Mouse (Mus musculus) naive thymus-derived CD4-positive, alpha-beta T cell, adult 2 months (primary cell): ENCODE results near the gene Sprr2j-ps.

Experiments used
- DNase-seq: peaks from one replicate; pipeline ENCODE4 v3.0.0-alpha.2; 2011; ENCODE audit warnings: low read depth

The Sprr2j-ps gene

GRCm38 (mm10) chr3:92417782-92418181, at the start of gene Sprr2j-ps:
Sprr2j-ps (plus strand) TSS chr3:92418082.
- no peak for DNase-seq

- no peak for DNase-seq
Observed at GRCm38 (mm10) chr3:92373613-92374012, 44.3 kb upstream of the Sprr2j-ps start.

GRCm38 (mm10) chr3:92385385-92385784, 32.5 kb upstream of the Sprr2j-ps start, which contains the start of gene Sprr2h:
Sprr2h (plus strand) TSS chr3:92385685.
- DNase-seq: no peak

- no peak for DNase-seq
Observed at GRCm38 (mm10) chr3:92394301-92394700, 23.6 kb upstream of the Sprr2j-ps start.

- no peak for DNase-seq
Observed at GRCm38 (mm10) chr3:92407691-92408090, 10.2 kb upstream of the Sprr2j-ps start, which contains the start of gene Sprr2i. Sprr2i (plus strand) TSS chr3:92407991.

- DNase-seq: no peak
Observed at GRCm38 (mm10) chr3:92429323-92429722, 11.4 kb downstream of the Sprr2j-ps start, which contains the start of gene Gm9774. Gm9774 (minus strand) TSS chr3:92429423.

- DNase-seq: no peak
Observed at GRCm38 (mm10) chr3:92432282-92432681, 14.4 kb downstream of the Sprr2j-ps start, which contains the start of gene Sprr2k. Sprr2k (plus strand) TSS chr3:92432582.

GRCm38 (mm10) chr3:92438689-92439088, 20.8 kb downstream of the Sprr2j-ps start, which contains the start of gene Sprr1b:
Sprr1b (minus strand) TSS chr3:92438789.
- no peak for DNase-seq

GRCm38 (mm10) chr3:92440177-92440576, 22.3 kb downstream of the Sprr2j-ps start:
- DNase-seq: no peak

GRCm38 (mm10) chr3:92455151-92455550, 37.3 kb downstream of the Sprr2j-ps start:
- DNase-seq: no peak

- no peak for DNase-seq
Observed at GRCm38 (mm10) chr3:92458620-92459019, 40.7 kb downstream of the Sprr2j-ps start, which contains the start of gene Sprr3. Sprr3 (minus strand) TSS chr3:92458720.

GRCm38 (mm10) chr3:92466576-92466975, 48.7 kb downstream of the Sprr2j-ps start:
- DNase-seq: no peak

GRCm38 (mm10) chr3:92467424-92467823, 49.5 kb downstream of the Sprr2j-ps start:
- no peak for DNase-seq
